Mouse (Mus musculus) embryonic fibroblast, embryonic 13.5 days (primary cell): Measurements from ENCODE around the gene 6030408B16Rik. TPM values are rescaled to one million over a fixed set of nuclear protein-coding genes. Genes with fewer than 3 reads are reported as not detected.

Source experiments
- H3K27ac ChIP-seq: 2 replicates; pipeline ENCODE4 v1.5.1; 2012; ENCODE audit warnings: low read length, control low read depth, inconsistent platforms; ENCODE audit not compliant: insufficient read depth
- H3K4me1 ChIP-seq: 2 replicates; pipeline ENCODE4 v1.6.1; 2011; ENCODE audit warnings: low read length; ENCODE audit not compliant: control insufficient read depth, insufficient read depth
- H3K4me3 ChIP-seq: 2 replicates; pipeline ENCODE4 v1.5.1; 2011; ENCODE audit warnings: mild to moderate bottlenecking, control low read depth, low read length; ENCODE audit not compliant: insufficient read depth
- CTCF ChIP-seq: IDR thresholded peaks from 2 replicates; pipeline ENCODE4 v1.5.1; 2011; ENCODE audit warnings: mild to moderate bottlenecking, control low read depth, low read length, moderate library complexity, borderline replicate concordance; ENCODE audit not compliant: insufficient read depth
- POLR2A ChIP-seq: IDR thresholded peaks from 2 replicates; pipeline ENCODE4 v1.6.1; 2011; ENCODE audit warnings: low read depth, mild to moderate bottlenecking, control low read depth, low read length, moderate library complexity
- polyA plus RNA-seq: library from polyadenylated mRNA; stranded (reverse); fragments of >200 nt; gene quantifications from 2 replicates; pipeline ENCODE4 v1.2.4, GENCODE M21; 2011; ENCODE audit warnings: low read depth; ENCODE audit not compliant: missing spikeins, insufficient read length

The 6030408B16Rik gene
- polyA plus RNA-seq, 1 experiment = not detected

- Histone ChIP-seq H3K27ac (no peak overlapping the region), H3K4me3 (no peak overlapping the region), H3K4me1 (peaks cover 7% of the 10 kb centered on the region; the same call in 1 of the 2 replicates)
- TF ChIP-seq CTCF (no peak), POLR2A (no peak)
Measured at GRCm38 (mm10) chr15:101309493-101309892, 16.5 kb downstream of the 6030408B16Rik start.

- Histone ChIP-seq H3K27ac (no peak overlapping the region), H3K4me3 (no peak overlapping the region), H3K4me1 (peaks cover 7% of the 10 kb centered on the region; the same call in 1 of the 2 replicates)
- no peak for TF ChIP-seq CTCF
- no peak for TF ChIP-seq POLR2A
Measured at GRCm38 (mm10) chr15:101311087-101311770, 18.2 kb downstream of the 6030408B16Rik start.

GRCm38 (mm10) chr15:101312006-101312405 is 19.0 kb downstream of the 6030408B16Rik start:
- no peak overlapping the region for H3K27ac ChIP-seq
- H3K4me3 ChIP-seq = no peak overlapping the region
- peaks cover 7% of the 10 kb centered on the region; the same call in 1 of the 2 replicates for H3K4me1 ChIP-seq
- TF ChIP-seq POLR2A (no peak), CTCF (no peak)

- TF ChIP-seq CTCF (no peak), POLR2A (no peak)
- H3K27ac ChIP-seq = no peak overlapping the region
- no peak overlapping the region for H3K4me3 ChIP-seq
- H3K4me1 ChIP-seq = peaks cover 6% of the 10 kb centered on the region; the same call in 1 of the 2 replicates
Measured at GRCm38 (mm10) chr15:101315378-101315777, 22.4 kb downstream of the 6030408B16Rik start.

GRCm38 (mm10) chr15:101315832-101316231 is 22.8 kb downstream of the 6030408B16Rik start:
- Histone ChIP-seq H3K4me3 (peak overlapping the region; percentile 15; the same call in 1 of the 2 replicates), H3K4me1 (peaks cover 9% of the 10 kb centered on the region; the same call in 1 of the 2 replicates), H3K27ac (no peak overlapping the region)
- TF ChIP-seq POLR2A (no peak), CTCF (peak; percentile 97)

GRCm38 (mm10) chr15:101316279-101316912 is 23.4 kb downstream of the 6030408B16Rik start:
- no peak overlapping the region for H3K4me3 ChIP-seq
- no peak overlapping the region for H3K27ac ChIP-seq
- no peak for TF ChIP-seq CTCF
- peaks cover 14% of the 10 kb centered on the region for H3K4me1 ChIP-seq

- Histone ChIP-seq H3K4me1 (peaks cover 16% of the 10 kb centered on the region), H3K4me3 (no peak overlapping the region), H3K27ac (no peak overlapping the region)
- TF ChIP-seq CTCF (no peak), POLR2A (no peak)
Measured at GRCm38 (mm10) chr15:101316913-101317813, 24.2 kb downstream of the 6030408B16Rik start.

- H3K4me3 ChIP-seq = no peak overlapping the region
- H3K27ac ChIP-seq = no peak overlapping the region
- TF ChIP-seq CTCF (no peak), POLR2A (no peak)
- H3K4me1 ChIP-seq = peaks cover 16% of the 10 kb centered on the region
Measured at GRCm38 (mm10) chr15:101317814-101318500, 24.9 kb downstream of the 6030408B16Rik start.

- Histone ChIP-seq H3K4me3 (no peak overlapping the region), H3K4me1 (peaks cover 16% of the 10 kb centered on the region), H3K27ac (no peak overlapping the region)
- no peak for TF ChIP-seq POLR2A
- no peak for TF ChIP-seq CTCF
Measured at GRCm38 (mm10) chr15:101318889-101319765, 26.1 kb downstream of the 6030408B16Rik start.
